Mouse (Mus musculus): Measurements from ENCODE around the gene Chmp2b. TPM values are rescaled to one million over a fixed set of nuclear protein-coding genes. Genes with fewer than 3 reads are reported as not detected.

Gene Chmp2b
- not detected in 2 replicates for polyA plus RNA-seq (2012; ENCODE audit: insufficient read depth, insufficient read length, low replicate concordance, missing spikeins)

- TF ChIP-seq POLR2A (IDR thresholded peaks at IDR 0.05; ENCODE audit: insufficient read depth, low read depth, low read length) = peak; percentile 70
- no peak for TF ChIP-seq CTCF (IDR thresholded peaks at IDR 0.05; ENCODE audit: insufficient read depth, low read depth, low read length)
- WGBS = under 1% methylated on average over 69 of the region's 69 CpGs
- H3K4me3 ChIP-seq (ENCODE audit: insufficient read depth, low read depth, low read length) = peak within 1 kb of the TSS; percentile 56
- no peaks in the 10 kb centered on the region for H3K4me1 ChIP-seq (ENCODE audit: control insufficient read depth, insufficient read depth, low read length)
- peak within 1 kb of the TSS; percentile 56 for H3K27ac ChIP-seq (ENCODE audit: insufficient read depth, low read depth, low read length)
Measured at GRCm38 (mm10) chr16:65561963-65562863, at the start of gene Chmp2b. Gene Chmp2b, minus strand, starts transcription at chr16:65562726.

- Histone ChIP-seq H3K4me3 (ENCODE audit: insufficient read depth, low read depth, low read length) (no peak overlapping the region), H3K4me1 (ENCODE audit: control insufficient read depth, insufficient read depth, low read length) (no peaks in the 10 kb centered on the region), H3K27ac (ENCODE audit: insufficient read depth, low read depth, low read length) (no peak overlapping the region)
- WGBS = 92% methylated on average over 1 of the region's 1 CpGs
- TF ChIP-seq CTCF (IDR thresholded peaks at IDR 0.05; ENCODE audit: insufficient read depth, low read depth, low read length) (no peak), POLR2A (IDR thresholded peaks at IDR 0.05; ENCODE audit: insufficient read depth, low read depth, low read length) (no peak)
Measured at GRCm38 (mm10) chr16:65611678-65612077, 49.2 kb upstream of the Chmp2b start.

- TF ChIP-seq POLR2A (IDR thresholded peaks at IDR 0.05; ENCODE audit: insufficient read depth, low read depth, low read length) (no peak), CTCF (IDR thresholded peaks at IDR 0.05; ENCODE audit: insufficient read depth, low read depth, low read length) (no peak)
- no peak overlapping the region for H3K27ac ChIP-seq (ENCODE audit: insufficient read depth, low read depth, low read length)
- 60% methylated on average over 4 of the region's 4 CpGs for WGBS
Measured at GRCm38 (mm10) chr16:65600798-65601197, 38.3 kb upstream of the Chmp2b start.

GRCm38 (mm10) chr16:65586111-65586865, 23.8 kb upstream of the Chmp2b start:
- 57% methylated on average over 7 of the region's 7 CpGs for WGBS
- Histone ChIP-seq H3K4me3 (ENCODE audit: insufficient read depth, low read depth, low read length) (no peak overlapping the region), H3K4me1 (ENCODE audit: control insufficient read depth, insufficient read depth, low read length) (no peaks in the 10 kb centered on the region), H3K27ac (ENCODE audit: insufficient read depth, low read depth, low read length) (no peak overlapping the region)
- no peak for TF ChIP-seq CTCF (IDR thresholded peaks at IDR 0.05; ENCODE audit: insufficient read depth, low read depth, low read length)

More at GRCm38 (mm10) chr16:65600798-65601197, 38.3 kb upstream of the Chmp2b start:
- no peak overlapping the region for H3K4me3 ChIP-seq (ENCODE audit: insufficient read depth, low read depth, low read length)
- H3K4me1 ChIP-seq (ENCODE audit: control insufficient read depth, insufficient read depth, low read length) = no peaks in the 10 kb centered on the region

GRCm38 (mm10) chr16:65585699-65586098, 23.2 kb upstream of the Chmp2b start:
- TF ChIP-seq CTCF (IDR thresholded peaks at IDR 0.05; ENCODE audit: insufficient read depth, low read depth, low read length) (no peak), POLR2A (IDR thresholded peaks at IDR 0.05; ENCODE audit: insufficient read depth, low read depth, low read length) (no peak)
- Histone ChIP-seq H3K4me1 (ENCODE audit: control insufficient read depth, insufficient read depth, low read length) (no peaks in the 10 kb centered on the region), H3K4me3 (ENCODE audit: insufficient read depth, low read depth, low read length) (no peak overlapping the region), H3K27ac (ENCODE audit: insufficient read depth, low read depth, low read length) (no peak overlapping the region)
- WGBS = 88% methylated on average over 2 of the region's 2 CpGs

- no peak overlapping the region for H3K4me3 ChIP-seq (ENCODE audit: insufficient read depth, low read depth, low read length)
- TF ChIP-seq POLR2A (IDR thresholded peaks at IDR 0.05; ENCODE audit: insufficient read depth, low read depth, low read length) (no peak), CTCF (IDR thresholded peaks at IDR 0.05; ENCODE audit: insufficient read depth, low read depth, low read length) (no peak)
- no peak overlapping the region for H3K27ac ChIP-seq (ENCODE audit: insufficient read depth, low read depth, low read length)
- H3K4me1 ChIP-seq (ENCODE audit: control insufficient read depth, insufficient read depth, low read length) = no peaks in the 10 kb centered on the region
- WGBS = 36% methylated on average over 6 of the region's 6 CpGs
Measured at GRCm38 (mm10) chr16:65577298-65578029, 14.9 kb upstream of the Chmp2b start.

GRCm38 (mm10) chr16:65568853-65569252, 6.3 kb upstream of the Chmp2b start:
- H3K4me1 ChIP-seq (ENCODE audit: control insufficient read depth, insufficient read depth, low read length) = no peaks in the 10 kb centered on the region
- no peak overlapping the region for H3K4me3 ChIP-seq (ENCODE audit: insufficient read depth, low read depth, low read length)
- no peak overlapping the region for H3K27ac ChIP-seq (ENCODE audit: insufficient read depth, low read depth, low read length)
- WGBS = 89% methylated on average over 4 of the region's 4 CpGs
- TF ChIP-seq CTCF (IDR thresholded peaks at IDR 0.05; ENCODE audit: insufficient read depth, low read depth, low read length) = no peak
- no peak for TF ChIP-seq POLR2A (IDR thresholded peaks at IDR 0.05; ENCODE audit: insufficient read depth, low read depth, low read length)

- whole genome bisulfite sequencing = 95% methylated on average over 1 of the region's 1 CpGs
- H3K4me1 ChIP-seq (ENCODE audit: control insufficient read depth, insufficient read depth, low read length) = no peaks in the 10 kb centered on the region
- no peak overlapping the region for H3K27ac ChIP-seq (ENCODE audit: insufficient read depth, low read depth, low read length)
- no peak overlapping the region for H3K4me3 ChIP-seq (ENCODE audit: insufficient read depth, low read depth, low read length)
- TF ChIP-seq POLR2A (IDR thresholded peaks at IDR 0.05; ENCODE audit: insufficient read depth, low read depth, low read length) = no peak
- TF ChIP-seq CTCF (IDR thresholded peaks at IDR 0.05; ENCODE audit: insufficient read depth, low read depth, low read length) = no peak
Measured at GRCm38 (mm10) chr16:65564951-65565350, 2.4 kb upstream of the Chmp2b start.
